Mouse (Mus musculus) central nervous system, embryonic 14 days (tissue): ENCODE measurements around the gene Nmbr. TPM values are rescaled to one million over a fixed set of nuclear protein-coding genes. Genes with fewer than 3 reads are reported as not detected.

Source experiments
- polyA plus RNA-seq: library from polyadenylated mRNA; depleted of rRNA; stranded (reverse); fragments of >200 nt; gene quantifications from 2 replicates; pipeline ENCODE4 v1.2.3, GENCODE M21; 2012; rRNA removed

The Nmbr gene
- 1.1 and 1.3 TPM in 2 replicates for polyA plus RNA-seq

GRCm38 (mm10) chr10:14705072-14706066, at the start of gene Nmbr, which contains the start of gene Vta1:
TSS of gene Nmbr (plus strand) at chr10:14705591.
TSS of gene Vta1 (minus strand) at chr10:14705560.

GRCm38 (mm10) chr10:14718114-14718513, 12.7 kb downstream of the Nmbr start, which contains the start of gene Gje1:
TSS of gene Gje1 (minus strand) at chr10:14718214.

Other genes with a start within 250 kb of the Nmbr start
- gene Adgrg6, start 159.9 kb upstream of the Nmbr start, polyA plus RNA-seq, result 1.9 and 5.0 TPM in 2 replicates
- 119 and 125 TPM in 2 replicates for gene Vta1, start within 50 bp of the Nmbr start, polyA plus RNA-seq
- gene Gje1, start 12.6 kb downstream of the Nmbr start, polyA plus RNA-seq, result not detected in 2 replicates